Mouse (Mus musculus) ES-E14 (cell line): ENCODE data around the gene Mesp2. TPM values are rescaled to one million over a fixed set of nuclear protein-coding genes. Genes with fewer than 3 reads are reported as not detected.

ENCODE experiments used
- DNase-seq: peaks from one replicate; pipeline ENCODE4 v3.0.0-alpha.2; 2013; ENCODE audit warnings: low read depth, low spot score
- H3K27ac ChIP-seq: 2 replicates; pipeline ENCODE4 v1.5.1; 2012; ENCODE audit warnings: low read depth, mild to moderate bottlenecking, low read length, moderate library complexity, mixed read lengths; ENCODE audit not compliant: poor library complexity, insufficient read depth, severe bottlenecking
- H3K36me3 ChIP-seq: 2 replicates; pipeline ENCODE4 v1.6.1; 2012; ENCODE audit warnings: mild to moderate bottlenecking, low read length, moderate library complexity, mixed read lengths; ENCODE audit not compliant: control insufficient read depth, poor library complexity, insufficient read depth, severe bottlenecking
- H3K4me1 ChIP-seq, 2 experiments: fragments of 150-350 bp in 1 of 2; sonication (generic) in 1 of 2; 2 replicates each; pipeline ENCODE4 v1.6.1; 2012; ENCODE audit warnings: low read length in 2 of 2, mild to moderate bottlenecking in 1 of 2, mixed read lengths in 1 of 2; ENCODE audit not compliant: control insufficient read depth in 2 of 2, insufficient read depth in 2 of 2, poor library complexity in 1 of 2
- H3K4me3 ChIP-seq, 2 experiments: fragments of 150-350 bp in 1 of 2; sonication (generic) in 1 of 2; 2 replicates each; pipeline ENCODE4 v1.5.1; 2012; ENCODE audit warnings: low read length in 2 of 2, low read depth in 1 of 2, mild to moderate bottlenecking in 1 of 2, mixed read lengths in 1 of 2; ENCODE audit not compliant: insufficient read depth in 1 of 2, poor library complexity in 1 of 2, severe bottlenecking in 1 of 2
- H3K9ac ChIP-seq: 2 replicates; pipeline ENCODE4 v1.6.1; 2012; ENCODE audit warnings: low read depth, mild to moderate bottlenecking, low read length, mixed read lengths; ENCODE audit not compliant: poor library complexity, insufficient read depth, severe bottlenecking
- H3K9me3 ChIP-seq: fragments of 150-350 bp; sonication (generic); 2 replicates; pipeline ENCODE4 v1.6.1; 2012; ENCODE audit warnings: low read depth, mild to moderate bottlenecking, low read length; ENCODE audit not compliant: control insufficient read depth, insufficient read depth
- CHD2 ChIP-seq: IDR thresholded peaks from 2 replicates; pipeline ENCODE4 v1.6.1; 2014; ENCODE audit warnings: mild to moderate bottlenecking, low read depth, low read length, inconsistent platforms
- HCFC1 ChIP-seq: IDR thresholded peaks from 2 replicates; pipeline ENCODE4 v1.6.1; 2012; ENCODE audit warnings: low read length, inconsistent platforms, borderline replicate concordance; ENCODE audit not compliant: insufficient read depth
- MAFK ChIP-seq: IDR thresholded peaks from 2 replicates; pipeline ENCODE4 v1.6.1; 2014; ENCODE audit warnings: mild to moderate bottlenecking, low read depth, low read length, inconsistent platforms; ENCODE audit not compliant: insufficient read depth
- ZC3H11A ChIP-seq: IDR thresholded peaks from 2 replicates; pipeline ENCODE4 v1.6.1; 2012; ENCODE audit warnings: low read depth, mild to moderate bottlenecking, inconsistent platforms, low read length, borderline replicate concordance
- ZNF384 ChIP-seq: IDR thresholded peaks from 2 replicates; pipeline ENCODE4 v1.6.1; 2012; ENCODE audit warnings: low read depth, low read length, inconsistent platforms
- in situ Hi-C, 2 experiments: fragments of 600-800 bp; cut with MboI; formaldehyde crosslinking; loops; one replicate each; pipeline ENCODE4 v1.15.1; 2025; ENCODE audit warnings: low sequenced_read_pairs in 2 of 2, inconsistent platforms in 1 of 2; ENCODE audit not compliant: unreplicated experiment in 2 of 2
- total RNA-seq: library from RNA; depleted of rRNA; stranded (reverse); fragments of 300-350 nt; gene quantifications from 2 replicates; pipeline ENCODE4 v1.2.3, GENCODE M21; 2012

The Mesp2 gene
- total RNA-seq, 1 experiment, result 1.0 TPM

DNA sequence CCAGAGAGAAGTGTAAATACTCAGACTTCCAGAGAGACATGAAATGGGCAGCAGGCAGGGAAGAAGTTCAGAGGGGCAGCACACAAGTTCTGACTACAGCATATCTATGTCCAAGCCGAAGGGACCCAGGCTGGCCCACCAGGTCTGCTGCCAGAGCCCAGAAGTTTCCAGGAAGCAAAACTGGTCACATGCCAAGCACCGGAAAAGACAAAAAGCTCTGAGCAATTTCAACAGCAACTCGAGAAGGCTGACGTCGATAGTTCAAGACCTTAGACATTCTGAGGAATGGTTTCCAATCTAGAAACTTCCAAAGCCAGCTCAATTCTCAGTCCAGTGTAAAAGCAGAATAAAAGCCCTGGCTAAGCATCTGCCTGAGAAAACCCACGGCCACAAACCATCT lies 21.1 kb downstream of the Mesp2 start:
- Histone ChIP-seq H3K9me3 (no peaks in the 10 kb centered on the region), H3K9ac (no peak overlapping the region), H3K4me3 (no peak overlapping the region), H3K4me1 (no peaks in the 10 kb centered on the region), H3K36me3 (peaks cover under 1% of the 10 kb centered on the region; the same call in 1 of the 2 replicates), H3K27ac (no peak overlapping the region)
- in situ Hi-C loops, result no loop called here
- TF ChIP-seq HCFC1 (no peak), MAFK (no peak), ZNF384 (no peak), ZC3H11A (no peak), CHD2 (no peak)
- DNase-seq, result no peak

DNA sequence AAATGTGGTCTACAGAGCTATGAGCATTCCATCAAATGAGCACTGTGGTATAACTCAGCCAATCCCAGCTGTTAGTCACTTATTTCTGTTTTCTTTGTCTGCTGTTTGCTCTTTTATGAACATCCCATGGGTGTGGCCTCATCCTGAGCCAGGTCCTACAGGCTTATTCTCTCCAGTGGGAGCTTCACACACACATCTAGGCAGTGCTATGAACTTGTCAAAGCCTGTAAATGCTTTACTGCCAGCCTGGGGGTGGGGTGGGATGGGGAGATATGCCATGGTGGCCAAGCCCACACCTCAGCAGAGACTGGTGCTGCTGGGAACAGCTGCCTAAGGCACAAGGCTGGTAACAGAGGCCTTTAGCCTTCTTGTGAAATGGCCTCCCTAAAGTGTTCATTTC lies 22.5 kb downstream of the Mesp2 start:
- no peaks in the 10 kb centered on the region for H3K4me1 ChIP-seq
- H3K27ac ChIP-seq, result no peak overlapping the region
- no peak for TF ChIP-seq ZC3H11A
- no peak for TF ChIP-seq ZNF384
- no peak for TF ChIP-seq MAFK
- no peak for TF ChIP-seq HCFC1
- TF ChIP-seq CHD2, result no peak
- DNase-seq, result no peak
- H3K9ac ChIP-seq, result no peak overlapping the region
- no peak overlapping the region for H3K4me3 ChIP-seq
- in situ Hi-C loops, result no loop called here
- no peaks in the 10 kb centered on the region for H3K9me3 ChIP-seq
- no peaks in the 10 kb centered on the region; the same call in 1 of the 2 replicates for H3K36me3 ChIP-seq

GRCm38 (mm10) chr7:79835196-79835595 lies 24.7 kb downstream of the Mesp2 start:
- no peaks in the 10 kb centered on the region for H3K4me1 ChIP-seq
- no peaks in the 10 kb centered on the region; the same call in 1 of the 2 replicates for H3K36me3 ChIP-seq
- DNase-seq, result no peak
- TF ChIP-seq ZNF384, result no peak
- TF ChIP-seq ZC3H11A, result no peak
- TF ChIP-seq HCFC1, result no peak
- TF ChIP-seq MAFK, result no peak
- no peak for TF ChIP-seq CHD2
- no peak overlapping the region for H3K27ac ChIP-seq
- no peaks in the 10 kb centered on the region for H3K9me3 ChIP-seq
- H3K9ac ChIP-seq, result no peak overlapping the region
- in situ Hi-C loops, result no loop called here
- no peak overlapping the region for H3K4me3 ChIP-seq

- no peak overlapping the region for H3K27ac ChIP-seq
- H3K36me3 ChIP-seq, result peaks cover 4% of the 10 kb centered on the region; the same call in 1 of the 2 replicates
- H3K4me3 ChIP-seq, result no peak overlapping the region
- no peak for DNase-seq
- in situ Hi-C loops, result no loop called here
- no peaks in the 10 kb centered on the region for H3K4me1 ChIP-seq
- TF ChIP-seq CHD2 (no peak), ZC3H11A (no peak), MAFK (no peak), ZNF384 (no peak), HCFC1 (no peak)
- H3K9ac ChIP-seq, result no peak overlapping the region
- no peaks in the 10 kb centered on the region for H3K9me3 ChIP-seq
These were observed 26.7 kb downstream of the Mesp2 start for GRCm38 (mm10) chr7:79837247-79837646.

- Histone ChIP-seq H3K4me1 (no peaks in the 10 kb centered on the region), H3K4me3 (no peak overlapping the region), H3K27ac (no peak overlapping the region), H3K36me3 (peaks cover 4% of the 10 kb centered on the region; the same call in 1 of the 2 replicates), H3K9ac (no peak overlapping the region), H3K9me3 (no peaks in the 10 kb centered on the region)
- TF ChIP-seq HCFC1 (no peak), MAFK (no peak), ZC3H11A (no peak), CHD2 (no peak), ZNF384 (no peak)
- DNase-seq, result no peak
- in situ Hi-C loops, result no loop called here
These were observed 31.6 kb downstream of the Mesp2 start for GRCm38 (mm10) chr7:79842163-79842562.
